Mouse (Mus musculus) CH12F3 (cell line): ENCODE measurements around the gene Cdh3.
"Not testable (repeated sequence)": the region's sequence is repeated elsewhere in the genome, so short reads cannot be mapped to it uniquely, and the experiment has no call there.

ENCODE experiments used
- in situ Hi-C: fragments of 300-500 bp; cut with MboI; formaldehyde crosslinking; loops from 2 replicates; pipeline ENCODE4 v1.14.3; 2020; ENCODE audit warnings: low sequenced_read_pairs

The Cdh3 gene

DNA sequence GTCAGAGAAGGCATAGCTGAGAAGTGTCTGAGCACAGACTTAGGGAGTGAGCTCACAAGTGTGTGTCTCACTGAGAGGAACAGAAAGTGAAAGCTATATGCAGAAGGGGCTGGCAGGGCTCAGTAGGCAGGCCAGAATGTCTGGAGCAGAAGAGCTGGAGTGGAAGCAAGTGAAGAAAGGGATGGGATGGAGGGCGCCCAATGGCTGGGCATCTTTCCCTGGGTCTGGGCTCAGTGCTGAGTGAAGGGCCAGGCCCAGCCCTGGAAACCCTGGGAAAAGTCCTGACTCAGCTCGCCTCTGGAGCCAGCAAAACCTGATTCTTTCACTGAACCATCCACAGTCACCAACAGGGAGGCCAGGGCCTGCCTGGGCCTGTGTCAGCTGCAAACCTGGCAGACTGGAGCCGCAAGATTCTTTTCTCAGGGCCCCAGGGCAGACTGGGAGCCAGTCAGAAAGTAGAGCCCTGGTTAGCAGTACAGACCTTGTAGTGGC, 53.0 kb downstream of the Cdh3 start:
- in situ Hi-C loops: no loop called here

DNA sequence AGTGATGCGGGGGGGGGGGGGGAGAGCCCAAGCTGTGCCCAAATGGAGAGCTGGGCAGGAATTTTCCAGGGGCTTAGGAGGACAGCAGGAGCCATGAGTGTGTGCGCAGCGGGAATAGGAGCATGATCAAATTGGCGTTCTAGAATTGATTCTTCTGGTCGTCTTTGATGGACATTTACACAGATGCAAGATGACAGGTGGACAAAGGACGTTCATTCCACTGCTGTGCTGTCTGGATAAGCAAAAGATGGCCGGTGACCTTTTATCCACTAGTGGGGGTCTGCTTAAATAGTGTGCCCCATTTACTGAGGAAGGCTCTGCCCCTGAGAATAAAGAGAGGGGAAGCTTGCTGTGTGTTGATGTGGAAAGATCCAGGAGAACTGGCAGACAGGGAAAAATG, 58.3 kb downstream of the Cdh3 start:
- in situ Hi-C loops: no loop called here

DNA sequence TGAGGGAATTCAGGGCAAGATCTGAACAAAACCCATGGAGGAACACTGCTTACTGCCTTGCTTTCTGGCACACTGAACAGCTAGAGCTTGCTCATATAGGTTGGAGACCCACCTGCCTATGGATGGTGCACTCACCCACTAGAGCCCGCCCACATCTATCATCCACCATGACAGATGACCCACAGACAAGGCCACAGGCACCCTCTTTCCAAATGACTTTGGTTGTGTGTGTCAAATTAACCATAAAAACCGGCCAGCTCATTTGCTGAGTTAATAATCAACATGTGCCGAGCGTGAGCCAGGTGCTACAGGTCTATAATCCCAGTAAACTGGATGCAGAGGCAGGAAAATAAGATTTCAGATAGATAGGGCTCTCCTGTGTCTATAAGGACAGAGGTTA, 59.7 kb downstream of the Cdh3 start:
- in situ Hi-C loops: no loop called here

GRCm38 (mm10) chr8:106571551-106572172, 61.0 kb downstream of the Cdh3 start:
- in situ Hi-C loops: no loop called here

DNA sequence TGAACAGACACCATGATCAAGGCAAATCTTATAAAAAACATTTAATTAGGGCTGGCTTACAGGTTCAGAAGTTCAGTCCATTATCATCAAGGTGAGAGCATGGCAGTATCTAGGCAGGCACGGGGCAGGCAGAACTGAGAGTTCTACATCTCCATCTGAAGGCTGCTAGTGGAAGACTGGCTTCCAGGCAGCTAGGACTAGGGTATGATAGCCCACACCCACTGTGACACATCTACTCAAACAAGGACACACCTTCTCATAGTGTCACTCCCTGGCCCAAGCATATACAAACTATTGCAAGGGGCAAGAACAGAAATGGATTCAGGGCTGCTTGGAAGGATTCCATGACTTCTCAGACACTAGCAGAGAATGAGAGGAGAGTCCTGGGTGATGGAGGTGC, 61.5 kb downstream of the Cdh3 start:
- in situ Hi-C loops: not testable (repeated sequence)

DNA sequence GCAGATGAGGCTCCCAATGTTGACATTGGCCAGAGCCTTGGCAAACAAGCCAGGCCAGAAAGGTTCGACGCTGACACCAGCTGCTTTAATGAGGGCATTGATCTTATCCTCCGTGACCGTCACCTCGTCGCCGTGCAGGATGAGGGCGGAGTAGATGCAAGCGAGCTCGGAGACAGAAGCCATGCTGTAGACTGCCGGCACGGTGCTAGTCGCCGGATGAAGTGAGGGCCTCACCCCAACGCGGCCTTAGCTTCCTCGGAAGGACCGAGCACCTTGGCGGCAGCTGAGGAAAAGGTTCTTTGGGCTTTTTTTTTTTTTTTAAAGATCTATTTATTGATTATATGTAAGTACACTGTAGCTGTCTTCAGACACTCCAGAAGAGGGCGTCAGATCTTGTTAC, 62.5 kb downstream of the Cdh3 start, which contains the start of gene Gm10073:
Gene Gm10073, minus strand, starts transcription at position 294 of the 400 bp plus-strand sequence.
- in situ Hi-C loops: not testable (repeated sequence)

DNA sequence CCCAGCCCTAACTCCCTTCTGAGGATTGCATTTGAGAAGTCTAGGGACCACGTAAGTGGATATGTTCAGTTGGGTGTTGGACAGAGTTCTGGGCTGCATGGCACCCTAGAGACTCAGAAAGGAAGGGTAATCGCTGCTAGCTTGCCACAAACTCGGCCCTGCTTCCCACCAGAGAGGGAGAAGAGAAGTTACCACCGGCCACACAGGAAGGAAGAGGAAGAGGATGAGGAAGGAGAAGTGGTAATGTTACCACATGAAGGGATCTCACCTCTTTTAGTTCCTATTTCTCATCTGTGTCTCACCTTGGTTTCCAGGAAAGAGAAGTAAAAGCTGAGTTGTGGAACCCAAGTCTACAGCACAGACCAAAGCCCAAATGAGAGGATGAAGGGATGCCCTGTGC, 63.6 kb downstream of the Cdh3 start:
- in situ Hi-C loops: no loop called here

DNA sequence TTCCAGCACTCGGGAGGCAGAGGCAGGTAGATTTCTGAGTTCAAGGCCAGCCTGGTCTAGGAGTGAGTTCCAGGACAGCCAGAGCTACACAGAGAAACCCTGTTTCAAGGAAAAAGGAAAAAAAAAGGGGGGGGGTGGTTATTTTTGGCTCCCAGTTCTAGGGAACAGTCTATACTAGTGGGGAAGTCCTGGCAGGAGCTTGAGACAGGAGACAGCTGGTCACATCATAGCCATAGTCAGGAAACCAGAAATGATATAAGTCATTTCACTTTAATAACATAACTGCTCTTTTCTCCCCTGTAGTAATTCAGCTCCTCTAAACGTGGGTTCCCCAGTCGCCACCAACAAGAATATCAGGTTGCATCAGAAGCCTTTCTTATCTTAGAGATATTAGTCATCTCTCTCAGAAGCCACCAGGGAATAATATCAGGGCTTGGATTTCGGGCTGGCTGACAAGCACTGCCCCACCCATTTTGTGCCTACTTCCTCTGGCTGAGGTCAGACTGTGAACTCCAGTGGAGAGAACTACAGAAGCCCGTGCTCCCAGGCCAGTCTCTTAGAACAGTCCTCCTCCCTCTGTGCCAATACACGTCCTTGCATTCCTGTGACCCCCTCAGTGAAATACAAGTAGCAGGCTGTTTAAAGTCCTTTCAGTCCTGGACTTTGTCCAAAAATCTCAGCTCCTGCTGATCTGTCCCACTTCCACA, 66.3 kb downstream of the Cdh3 start:
- in situ Hi-C loops: no loop called here

DNA sequence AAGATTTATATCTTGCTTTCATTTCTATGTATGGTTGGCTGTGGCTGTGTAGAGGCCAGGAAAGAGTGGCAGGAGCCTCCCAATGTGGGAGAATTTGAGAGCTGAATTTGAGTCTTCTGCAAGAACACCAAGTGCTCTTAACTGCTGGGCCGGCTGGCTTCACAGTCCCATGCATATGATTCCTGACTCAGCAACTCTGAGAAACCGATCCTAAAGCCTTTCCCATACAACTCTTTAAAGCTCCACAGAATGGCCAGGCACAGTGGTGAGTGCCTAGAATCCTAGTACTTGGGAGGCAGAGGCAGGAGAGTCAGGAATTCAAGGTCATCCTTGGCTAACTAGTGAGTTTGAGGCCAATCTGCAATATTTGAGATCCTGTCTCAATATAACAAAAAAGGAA, 68.8 kb downstream of the Cdh3 start:
- in situ Hi-C loops: no loop called here

DNA sequence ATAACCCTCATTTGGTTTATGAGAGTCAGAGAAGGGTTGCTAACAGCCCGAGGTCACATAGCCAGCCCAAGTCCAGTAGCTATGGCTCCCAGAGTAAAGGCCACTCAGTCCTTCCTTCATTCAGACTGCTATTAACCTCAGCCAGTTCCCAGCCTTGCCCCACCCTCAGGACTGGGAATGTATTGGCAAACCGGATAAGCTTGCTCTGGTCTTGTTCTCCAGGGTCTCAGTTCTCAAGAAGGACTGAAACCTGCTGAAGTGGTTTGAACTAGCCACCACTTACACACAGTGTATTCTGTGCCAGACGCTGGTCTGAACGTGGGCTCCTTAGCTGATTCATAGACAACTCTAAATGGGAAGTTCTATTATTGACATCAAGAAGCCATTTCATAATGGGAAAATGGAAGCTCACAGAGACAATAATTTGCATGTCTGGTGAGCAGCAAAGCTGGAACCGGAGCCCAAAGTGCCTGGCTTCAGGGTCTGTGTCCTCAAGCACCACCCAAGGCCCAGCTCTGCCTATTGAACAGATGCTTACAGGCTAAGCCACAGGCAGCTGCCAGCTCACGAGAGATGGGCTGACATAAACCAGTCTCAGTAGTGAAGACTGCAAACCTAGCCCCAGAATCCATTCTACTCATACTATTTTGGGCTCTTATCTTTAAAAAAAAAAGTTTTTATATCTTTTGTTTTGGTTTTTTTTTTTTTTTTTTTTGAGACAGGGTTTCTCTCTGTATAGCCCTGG, 70.8 kb downstream of the Cdh3 start:
- in situ Hi-C loops: no loop called here

DNA sequence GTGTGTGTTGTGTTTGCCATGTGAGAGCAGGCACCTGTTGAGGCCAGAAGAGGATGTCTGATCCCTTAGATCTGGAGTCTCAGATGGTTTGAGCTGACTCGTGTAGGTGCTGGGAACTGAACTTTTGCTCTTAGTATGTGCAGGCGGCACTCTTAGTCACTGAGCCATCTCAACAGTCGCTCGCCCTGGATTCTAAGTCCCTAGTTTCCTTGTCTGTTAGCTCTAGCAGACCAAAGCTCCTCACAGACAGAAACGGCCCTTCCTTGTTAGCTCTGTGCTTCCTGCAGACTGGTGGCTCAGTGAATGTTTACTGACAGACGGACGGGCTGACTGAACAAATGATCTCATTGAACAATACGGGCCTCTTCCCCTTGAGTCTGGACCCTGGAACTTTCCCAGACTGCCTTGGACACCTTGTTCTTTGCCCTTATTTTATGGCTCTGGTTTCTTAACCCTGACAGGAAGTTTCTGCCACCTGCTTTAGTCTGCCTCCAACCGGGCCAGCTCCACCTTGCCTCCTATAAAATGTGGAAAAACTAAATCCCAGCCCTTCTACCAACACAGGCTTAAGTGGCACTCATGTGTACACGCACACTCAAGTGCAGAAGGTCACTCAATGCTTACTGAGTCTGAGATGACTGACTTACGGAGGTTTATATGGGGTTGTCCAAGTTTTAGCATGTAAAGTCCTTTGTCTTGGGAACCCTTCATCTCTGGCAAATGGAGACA, 74.4 kb downstream of the Cdh3 start:
- in situ Hi-C loops: no loop called here

DNA sequence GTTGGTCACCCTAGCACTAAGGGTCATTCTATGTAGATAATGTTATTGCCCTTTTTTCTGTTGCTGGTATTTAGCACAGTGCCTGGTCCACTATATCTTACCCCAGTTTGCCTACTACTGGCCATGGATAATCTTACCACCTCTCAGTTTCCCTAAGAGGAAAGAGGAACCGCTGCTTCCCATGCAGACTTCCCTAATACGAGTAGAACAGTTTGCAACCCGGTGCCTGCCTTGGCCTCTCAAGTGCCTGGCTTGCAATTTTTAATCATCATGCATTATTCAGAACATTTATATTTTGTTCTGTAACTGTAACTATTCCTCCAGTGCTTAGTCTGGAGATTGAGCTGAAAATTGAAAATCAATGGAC, 75.0 kb downstream of the Cdh3 start:
- in situ Hi-C loops: no loop called here

DNA sequence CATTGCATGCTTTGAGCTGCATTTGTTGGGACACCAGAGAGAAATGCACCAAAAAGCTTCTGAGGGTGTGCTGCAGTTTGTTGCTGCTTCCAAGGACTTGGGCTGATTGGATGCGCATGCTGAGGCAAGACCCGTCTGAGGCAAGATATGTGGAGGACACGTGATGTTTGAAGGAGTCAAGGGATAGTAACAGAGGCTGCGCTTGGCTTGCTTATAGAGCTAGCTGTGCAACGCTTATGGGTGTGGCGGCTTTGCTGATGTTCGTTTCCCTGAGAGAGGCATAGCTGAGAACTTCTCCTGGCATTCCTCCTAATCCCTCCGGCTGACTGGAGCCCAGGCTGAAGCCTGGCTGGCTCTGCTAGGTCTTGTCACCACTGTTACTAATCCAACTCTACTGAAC, 76.2 kb downstream of the Cdh3 start:
- in situ Hi-C loops: no loop called here

DNA sequence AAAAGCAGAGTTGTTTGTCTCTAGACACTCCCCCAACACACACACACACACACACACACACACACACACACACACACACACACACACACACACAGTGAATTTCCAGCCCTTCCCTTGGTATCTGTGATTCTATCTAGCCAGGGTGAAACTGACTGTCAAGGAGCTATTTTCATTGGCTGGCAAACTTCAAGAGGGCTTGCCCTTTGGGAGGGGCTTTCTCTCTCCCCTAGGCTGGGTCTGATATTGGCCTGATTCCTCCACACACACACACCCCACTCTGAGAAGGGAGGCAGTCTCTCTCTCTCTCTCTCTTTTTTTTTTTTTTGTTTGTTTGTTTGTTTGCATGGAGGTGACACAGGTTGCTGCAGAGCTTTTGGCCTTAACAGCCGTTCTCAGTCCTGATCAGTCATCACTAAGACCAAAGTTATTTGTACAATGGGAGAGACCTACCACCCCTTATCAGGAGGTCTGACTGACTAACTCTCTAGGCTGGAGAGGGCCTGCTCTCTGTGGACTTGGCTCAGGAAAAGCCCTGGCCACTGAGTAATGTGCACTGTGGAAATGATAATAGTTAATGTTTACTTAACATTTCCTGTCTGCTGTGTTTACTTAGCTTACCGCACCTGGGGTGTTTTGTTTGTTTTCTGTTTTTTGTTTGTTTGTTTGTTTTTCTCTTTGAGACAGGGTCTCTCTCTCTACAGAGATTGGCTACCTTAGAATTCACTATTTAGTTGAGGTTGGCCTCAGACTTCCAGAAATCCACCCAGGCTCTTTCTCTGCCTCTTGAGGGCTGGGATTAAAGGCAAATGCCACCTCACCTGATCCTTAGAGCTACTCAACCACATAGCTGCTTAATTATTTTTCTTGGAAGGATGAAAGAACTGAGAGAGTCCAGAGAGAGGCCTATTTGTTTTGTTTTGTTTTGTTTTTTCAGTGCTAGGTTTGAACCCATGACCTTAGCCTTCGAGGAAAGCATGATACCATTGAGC, 78.0 kb downstream of the Cdh3 start:
- in situ Hi-C loops: no loop called here

DNA sequence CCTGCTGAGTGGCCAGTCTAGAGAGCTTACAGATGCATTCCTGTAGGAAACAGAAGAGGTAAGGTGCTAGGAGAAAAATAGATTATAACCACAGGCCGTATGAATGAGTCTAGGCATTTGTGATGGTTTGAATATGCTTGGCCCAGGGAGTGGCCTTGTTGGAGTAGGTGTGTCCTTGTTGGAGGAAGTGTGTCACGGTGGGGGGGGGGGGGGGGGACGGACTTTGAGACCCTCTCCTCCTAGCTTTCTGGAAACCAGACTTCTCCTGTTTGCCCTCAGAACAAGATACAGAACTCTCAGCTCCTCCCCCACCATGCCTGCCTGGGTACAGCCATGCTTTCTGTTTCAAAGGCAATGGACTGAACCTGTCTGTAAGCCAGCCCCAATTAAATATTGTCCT, 81.8 kb downstream of the Cdh3 start:
- in situ Hi-C loops: no loop called here

- in situ Hi-C loops: not testable (repeated sequence)
Observed at GRCm38 (mm10) chr8:106595623-106596022, 84.9 kb downstream of the Cdh3 start.

GRCm38 (mm10) chr8:106597067-106597466, 86.4 kb downstream of the Cdh3 start:
- in situ Hi-C loops: no loop called here

- in situ Hi-C loops: no loop called here
Observed at GRCm38 (mm10) chr8:106599265-106599979, 88.7 kb downstream of the Cdh3 start.

GRCm38 (mm10) chr8:106603131-106603819, 92.6 kb downstream of the Cdh3 start, which contains the start of gene Cdh1:
TSS of gene Cdh1 (plus strand) at chr8:106603351.
- in situ Hi-C loops: no loop called here
